ENCODE assay signal across 8 mouse cellular contexts in the genomic region with DNA sequence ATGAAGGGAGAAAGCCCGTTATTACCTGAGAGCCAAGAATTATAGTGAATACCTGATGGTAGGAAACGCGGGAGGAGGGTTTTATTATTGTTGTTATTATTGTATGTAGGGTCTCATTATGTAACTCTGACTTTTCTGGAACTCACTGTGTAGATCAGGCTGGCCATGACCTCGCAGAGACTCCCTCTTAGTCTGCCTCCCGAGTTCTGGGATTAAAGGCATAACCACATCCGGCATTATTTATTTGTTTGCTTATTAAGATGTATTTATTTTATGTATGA. TPM values are rescaled to one million over a fixed set of nuclear protein-coding genes. Genes with fewer than 3 reads are reported as not detected.
A peak's percentile ranks its signal among the peaks of the same experiment; 100 is the strongest.
DNase-seq lines count a peak whose midpoint lies in the region; ATAC-seq and TF ChIP-seq lines count a peak whose summit lies in the region.

No protein-coding gene starts in this region.

- peaks cover 43% of the 10 kb centered on the region for H3K79me2 ChIP-seq in macrophage (ENCODE audit: inconsistent target)

- TF ChIP-seq CTCF in G1E (IDR thresholded peaks at IDR 0.05; ENCODE audit: low read depth, low read length) = no peak

- H3K9ac ChIP-seq in heart, embryonic 14.5 days (ENCODE audit: low read length) = peak overlapping the region; percentile 70
- H3K9ac ChIP-seq in hindbrain, embryonic 11.5 days (ENCODE audit: low read depth, low read length) = no peak overlapping the region

- H3K4me1 ChIP-seq in heart, embryonic 14.5 days (ENCODE audit: control insufficient read depth in 2 of 2, insufficient read depth in 2 of 2, low read length in 2 of 2) = peaks cover 3 to 6% of the 10 kb centered on the region in 2 experiments; a peak in 2 of 4 replicates
- peaks cover 28% of the 10 kb centered on the region for H3K4me1 ChIP-seq in G1E (ENCODE audit: insufficient read depth, low read depth, low read length)
- no peaks in the 10 kb centered on the region for H3K4me1 ChIP-seq in hindbrain, embryonic 11.5 days (replicated peaks; ENCODE audit: control insufficient read depth, insufficient read depth, low read length)

- H3K36me3 ChIP-seq in heart, embryonic 14.5 days (ENCODE audit: control insufficient read depth, insufficient read depth, low read length) = peaks cover 24% of the 10 kb centered on the region
- peaks cover 24% of the 10 kb centered on the region for H3K36me3 ChIP-seq in G1E (replicated peaks)
- H3K36me3 ChIP-seq in hindbrain, embryonic 11.5 days (ENCODE audit: control insufficient read depth, insufficient read depth, low read length) = peaks cover 11% of the 10 kb centered on the region; the same call in 1 of the 2 replicates
- 0 out of 2 replicates have a peak, but pooled peaks cover 7% of the 10 kb centered on the region for H3K36me3 ChIP-seq in macrophage (ENCODE audit: inconsistent target)

- ATAC-seq in heart, embryonic 14.5 days (ENCODE audit: insufficient number of reproducible peaks, insufficient read depth, low FRiP score, low read depth) = no peak
- ATAC-seq in G1E (ENCODE audit: extremely low read depth, insufficient number of reproducible peaks, low FRiP score, poor library complexity, severe bottlenecking) = no peak
- ATAC-seq in hindbrain, embryonic 11.5 days (ENCODE audit: low FRiP score) = no peak

- 37% methylated on average over 6 of the region's 6 CpGs for WGBS in heart, embryonic 14.5 days
- WGBS in hindbrain, embryonic 11.5 days = 51% methylated on average over 6 of the region's 6 CpGs
- WGBS in macrophage (ENCODE audit: missing documents) = 41% methylated on average over 6 of the region's 6 CpGs

- peak overlapping the region in 1 of 2 experiments; percentile 76; a peak in 2 of 4 replicates for H3K4me3 ChIP-seq in heart, embryonic 14.5 days (ENCODE audit: control insufficient read depth in 1 of 2, insufficient read depth in 1 of 2, low read depth in 1 of 2, low read length in 2 of 2)
- H3K4me3 ChIP-seq in G1E (ENCODE audit: low read depth, low read length) (peak overlapping the region; percentile 100; the same call in 1 of the 2 replicates), macrophage (ENCODE audit: inconsistent target) (peak overlapping the region; percentile 98; the same call in 1 of the 2 replicates)
- H3K4me3 ChIP-seq in hindbrain, embryonic 11.5 days (ENCODE audit: low read depth, low read length) = no peak overlapping the region

- DNase-seq in heart, postnatal 4 days = no peak
- DNase-seq in G1E (ENCODE audit: low spot score) = no peak
- no peak for DNase-seq in hindbrain, embryonic 11.5 days (ENCODE audit: low spot score)
- DNase-seq in right cerebral cortex, adult 18-20 months = no peak
- no peak for DNase-seq in gastrocnemius, postnatal 4 days (ENCODE audit: low spot score in 2 of 2)
- DNase-seq in right cerebral cortex, postnatal 36 days (ENCODE audit: low spot score in 2 of 2) = no peak

- H3K4me2 ChIP-seq in heart, embryonic 14.5 days (ENCODE audit: low read length) = peak overlapping the region; percentile 62
- H3K4me2 ChIP-seq in hindbrain, embryonic 11.5 days (replicated peaks; ENCODE audit: low read depth, low read length) = peak overlapping the region; percentile 28; the same call in 1 of the 2 replicates

- no peaks in the 10 kb centered on the region for H3K9me3 ChIP-seq in heart, embryonic 14.5 days (ENCODE audit: control insufficient read depth, low read length)
- no peaks in the 10 kb centered on the region for H3K9me3 ChIP-seq in G1E (replicated peaks)
- H3K9me3 ChIP-seq in hindbrain, embryonic 11.5 days (ENCODE audit: control insufficient read depth, low read length) = no peaks in the 10 kb centered on the region

- no peaks in the 10 kb centered on the region for H3K27me3 ChIP-seq in heart, embryonic 14.5 days (ENCODE audit: control insufficient read depth, insufficient read depth, low read length)
- no peaks in the 10 kb centered on the region for H3K27me3 ChIP-seq in G1E (ENCODE audit: insufficient read depth, low read length)
- H3K27me3 ChIP-seq in hindbrain, embryonic 11.5 days (ENCODE audit: control insufficient read depth, insufficient read depth, low read length) = no peaks in the 10 kb centered on the region

- H3K27ac ChIP-seq in heart, embryonic 14.5 days (replicated peaks in 1 of 2; ENCODE audit: control insufficient read depth in 1 of 2, insufficient read depth in 1 of 2, low read depth in 2 of 2, low read length in 2 of 2) = peak overlapping the region in 1 of 2 experiments; percentile 70; a peak in 2 of 4 replicates
- H3K27ac ChIP-seq in hindbrain, embryonic 11.5 days (ENCODE audit: low read depth, low read length) = no peak overlapping the region
- peak overlapping the region; percentile 47 for H3K27ac ChIP-seq in macrophage

RNA-seq across cellular contexts. Expression of a gene that starts 0.5 kb away (rescaled TPM):
- polyA plus RNA-seq in heart, embryonic 14.5 days (2014; fragmentation: Nextera tagmentation; extraction: Ambion mirVana) = 93.3 and 94.9 TPM in 2 replicates
- 10 to 100 TPM; 32.7 to 37.8 TPM for total RNA-seq in heart, postnatal 4 days (2021)
- total RNA-seq in G1E (2014; fragmentation: Nextera tagmentation) (30.4 and 59.1 TPM in 2 replicates), G1E (2017) (142 and 179 TPM in 2 replicates)
- polyA plus RNA-seq in G1E (2012) (6.5 and 7.7 TPM in 2 replicates), macrophage (2018) (32.9 to 71.2 TPM (median 46.6 TPM) in 3 replicates)
- 198 and 206 TPM in 2 replicates for polyA plus RNA-seq in hindbrain, embryonic 11.5 days (2014; fragmentation: Nextera tagmentation; extraction: Ambion mirVana)
- total RNA-seq in macrophage (2018; cell fraction: chromatin; rRNA removed) = 10 to 100 TPM in 2 of 26 experiments, 1 to 10 TPM in 23, under 1 TPM in 1; 0.94 to 11.8 (median 3.8) TPM
- total RNA-seq in macrophage (2018; cell fraction: cytosol; rRNA removed) = 10 to 100 TPM; 20.5 to 44.0 (median 32.1) TPM
- total RNA-seq in macrophage (2018; cell fraction: nucleus; rRNA removed) = 10 to 100 TPM in 5 of 26 experiments, 1 to 10 TPM in 21; 2.0 to 17.3 (median 5.8) TPM
- total RNA-seq in gastrocnemius, postnatal 4 days (2021) = 10 to 100 TPM; 27.7 to 28.5 TPM

RNA-seq across cellular contexts. Expression of a gene that starts 0.7 kb away (rescaled TPM):
- polyA plus RNA-seq in heart, embryonic 14.5 days (2014; fragmentation: Nextera tagmentation; extraction: Ambion mirVana) = 237 and 241 TPM in 2 replicates
- 10 to 100 TPM; 45.3 to 56.6 TPM for total RNA-seq in heart, postnatal 4 days (2021)
- 34.7 and 48.9 TPM in 2 replicates for total RNA-seq in G1E (2014; fragmentation: Nextera tagmentation)
- total RNA-seq in G1E (2017) = not detected in 2 replicates
- 246 and 259 TPM in 2 replicates for polyA plus RNA-seq in G1E (2012)
- polyA plus RNA-seq in hindbrain, embryonic 11.5 days (2014; fragmentation: Nextera tagmentation; extraction: Ambion mirVana) = 393 and 395 TPM in 2 replicates
- 1 to 10 TPM in 2 of 26 experiments, not detected in 24; 1.1 to 2.2 TPM for total RNA-seq in macrophage (2018; cell fraction: chromatin; rRNA removed)
- total RNA-seq in macrophage (2018; cell fraction: cytosol; rRNA removed) = 10 to 100 TPM; 11.9 to 36.9 (median 23.0) TPM
- total RNA-seq in macrophage (2018; cell fraction: nucleus; rRNA removed) = 10 to 100 TPM in 1 of 26 experiments, 1 to 10 TPM in 18, under 1 TPM in 1, not detected in 6; 0.86 to 10.7 (median 6.8) TPM
- polyA plus RNA-seq in macrophage (2018) = 6.1 to 48.7 TPM (median 16.9 TPM) in 3 replicates
- 10 to 100 TPM; 39.1 to 42.8 TPM for total RNA-seq in gastrocnemius, postnatal 4 days (2021)

RNA-seq across cellular contexts. Expression of a gene that starts 12.7 kb away (rescaled TPM):
- 396 and 422 TPM in 2 replicates for polyA plus RNA-seq in heart, embryonic 14.5 days (2014; fragmentation: Nextera tagmentation; extraction: Ambion mirVana)
- total RNA-seq in heart, postnatal 4 days (2021) = 1,000 to 10,000 TPM in 1 of 2 experiments, 100 to 1,000 TPM in 1; 991 to 1,141 TPM
- 23.6 and 29.3 TPM in 2 replicates for total RNA-seq in G1E (2014; fragmentation: Nextera tagmentation)
- total RNA-seq in G1E (2017) = 144 and 162 TPM in 2 replicates
- 131 and 161 TPM in 2 replicates for polyA plus RNA-seq in G1E (2012)
- 140 and 142 TPM in 2 replicates for polyA plus RNA-seq in hindbrain, embryonic 11.5 days (2014; fragmentation: Nextera tagmentation; extraction: Ambion mirVana)
- 10 to 100 TPM in 6 of 26 experiments, 1 to 10 TPM in 20; 2.0 to 78.8 (median 7.5) TPM for total RNA-seq in macrophage (2018; cell fraction: chromatin; rRNA removed)
- 100 to 1,000 TPM; 248 to 370 (median 280) TPM for total RNA-seq in macrophage (2018; cell fraction: cytosol; rRNA removed)
- total RNA-seq in macrophage (2018; cell fraction: nucleus; rRNA removed) = 10 to 100 TPM; 15.2 to 72.6 (median 28.7) TPM
- polyA plus RNA-seq in macrophage (2018) = 187 to 466 TPM (median 286 TPM) in 3 replicates
- 100 to 1,000 TPM; 580 to 658 TPM for total RNA-seq in gastrocnemius, postnatal 4 days (2021)

RNA-seq across cellular contexts. Expression of a gene that starts 27.1 kb away (rescaled TPM):
- polyA plus RNA-seq in heart, embryonic 14.5 days (2014; fragmentation: Nextera tagmentation; extraction: Ambion mirVana) = 54.5 and 63.8 TPM in 2 replicates
- total RNA-seq in heart, postnatal 4 days (2021) = 100 to 1,000 TPM; 139 to 146 TPM
- total RNA-seq in G1E (2014; fragmentation: Nextera tagmentation) = 60.0 and 65.0 TPM in 2 replicates
- 43.8 and 53.3 TPM in 2 replicates for total RNA-seq in G1E (2017)
- 10.5 and 15.3 TPM in 2 replicates for polyA plus RNA-seq in G1E (2012)
- 107 and 109 TPM in 2 replicates for polyA plus RNA-seq in hindbrain, embryonic 11.5 days (2014; fragmentation: Nextera tagmentation; extraction: Ambion mirVana)
- 1,000 to 10,000 TPM in 5 of 26 experiments, 100 to 1,000 TPM in 21; 283 to 1,525 (median 521) TPM for total RNA-seq in macrophage (2018; cell fraction: chromatin; rRNA removed)
- total RNA-seq in macrophage (2018; cell fraction: cytosol; rRNA removed) = 100 to 1,000 TPM in 2 of 26 experiments, 10 to 100 TPM in 24; 36.8 to 131 (median 64.0) TPM
- 100 to 1,000 TPM; 114 to 746 (median 249) TPM for total RNA-seq in macrophage (2018; cell fraction: nucleus; rRNA removed)
- 47.8 to 52.5 TPM (median 51.8 TPM) in 3 replicates for polyA plus RNA-seq in macrophage (2018)
- 100 to 1,000 TPM; 132 to 149 TPM for total RNA-seq in gastrocnemius, postnatal 4 days (2021)
